Mouse (Mus musculus): ENCODE results near the gene Eya2.

Eya2 gene

GRCm38 (mm10) chr2:165818570-165818969 is 223.7 kb downstream of the Eya2 start:
- no peak for DNase-seq (ENCODE audit: low read depth, low spot score)

GRCm38 (mm10) chr2:165818985-165819948 is 224.4 kb downstream of the Eya2 start:
- DNase-seq (ENCODE audit: low read depth, low spot score), result peak; percentile 73

GRCm38 (mm10) chr2:165820073-165820472 is 225.2 kb downstream of the Eya2 start:
- no peak for DNase-seq (ENCODE audit: low read depth, low spot score)

GRCm38 (mm10) chr2:165820504-165821095 is 225.8 kb downstream of the Eya2 start:
- DNase-seq (ENCODE audit: low read depth, low spot score), result no peak

Measured in CD4-positive helper T cell, adult 2 months (primary cell).